Mouse (Mus musculus) testis, adult 2 months (tissue): Measurements from ENCODE around the gene Kbtbd4.

ENCODE experiments used
- CTCF ChIP-seq: fragments of 200-500 bp; IDR thresholded peaks from 2 replicates; pipeline ENCODE4 v1.5.1; 2012; ENCODE audit warnings: low read depth, mild to moderate bottlenecking, inconsistent platforms, low read length, moderate library complexity; ENCODE audit not compliant: control insufficient read depth, insufficient read depth, insufficient replicate concordance
- POLR2A ChIP-seq: fragments of 200-500 bp; IDR thresholded peaks from 2 replicates; pipeline ENCODE4 v1.6.1; 2012; ENCODE audit warnings: low read depth, mild to moderate bottlenecking, inconsistent platforms, low read length, moderate library complexity; ENCODE audit not compliant: control insufficient read depth

- TF ChIP-seq CTCF: no peak
- no peak for TF ChIP-seq POLR2A
These were observed 51.5 kb downstream of the Kbtbd4 start for GRCm38 (mm10) chr2:90956053-90956452.
